Mouse (Mus musculus): ENCODE data around the gene Grm8. TPM values are rescaled to one million over a fixed set of nuclear protein-coding genes. Genes with fewer than 3 reads are reported as not detected.

Grm8 gene
- polyA plus RNA-seq, 1 experiment = 0.51 TPM

DNA sequence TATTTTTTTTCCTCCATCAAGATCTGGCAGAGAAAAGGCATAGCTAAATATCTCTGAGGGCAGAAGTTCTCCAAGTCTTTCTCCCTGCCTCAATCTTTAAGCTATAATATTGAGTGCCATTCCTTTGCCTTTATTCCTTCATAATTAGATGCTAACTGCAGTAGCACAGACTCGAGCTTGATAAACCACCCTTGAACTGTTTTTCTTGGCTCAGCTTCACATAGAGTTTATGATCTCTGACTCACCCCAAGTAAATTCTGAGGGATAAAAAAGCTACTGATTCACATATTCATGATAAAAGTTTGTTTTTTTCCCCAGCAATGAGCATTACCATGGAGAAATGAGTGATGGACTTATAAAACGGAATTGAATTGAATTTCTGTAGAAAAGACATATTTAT lies 895.0 kb downstream of the Grm8 start:
- no peak for TF ChIP-seq POLR2A (IDR thresholded peaks at IDR 0.05; ENCODE audit: control insufficient read depth, extremely low read depth, insufficient read depth, low read length, poor library complexity)
- TF ChIP-seq CTCF (IDR thresholded peaks at IDR 0.05; ENCODE audit: borderline replicate concordance, control insufficient read depth, extremely low read depth, insufficient read depth, low read length, poor library complexity) = no peak
- 78% methylated on average over 2 of the region's 2 CpGs for WGBS
- no peaks in the 10 kb centered on the region for H3K4me1 ChIP-seq (replicated peaks; ENCODE audit: control insufficient read depth, insufficient read depth, low read length)

More for the DNA sequence above, 895.0 kb downstream of the Grm8 start:
- DNase-seq = no peak
- H3K4me3 ChIP-seq (ENCODE audit: control insufficient read depth, insufficient read depth, low read length) = no peak overlapping the region
- no peak overlapping the region for H3K27ac ChIP-seq (ENCODE audit: control insufficient read depth, insufficient read depth, low read length)
- H3K27me3 ChIP-seq (ENCODE audit: control insufficient read depth, insufficient read depth, low read length) = no peaks in the 10 kb centered on the region
- H3K36me3 ChIP-seq (ENCODE audit: control insufficient read depth, insufficient read depth, low read length) = no peaks in the 10 kb centered on the region
